Mouse (Mus musculus) neural tube, embryonic 13.5 days (tissue): ENCODE measurements around the gene Noxa1. TPM values are rescaled to one million over a fixed set of nuclear protein-coding genes. Genes with fewer than 3 reads are reported as not detected.

Experiments used
- ATAC-seq: fragments of 200-750 bp; cut with Nextera tagmentation; 2 replicates; pipeline ENCODE4 v1.8.0; 2017; ENCODE audit warnings: low read depth, mild to moderate bottlenecking, moderate TSS enrichment, moderate library complexity
- H3K27ac ChIP-seq: fragments of 300-500 bp; sonication (generic); replicated peaks from 2 replicates; pipeline ENCODE4 v1.5.1; 2015; ENCODE audit warnings: moderate library complexity, mild to moderate bottlenecking, inconsistent platforms
- H3K27me3 ChIP-seq: fragments of 300-500 bp; sonication (generic); 2 replicates; pipeline ENCODE4 v1.6.1; 2015; ENCODE audit warnings: mild to moderate bottlenecking, inconsistent platforms
- H3K36me3 ChIP-seq: fragments of 300-500 bp; sonication (generic); 2 replicates; pipeline ENCODE4 v1.6.1; 2015; ENCODE audit warnings: mild to moderate bottlenecking, inconsistent platforms
- H3K4me1 ChIP-seq: fragments of 300-500 bp; sonication (generic); replicated peaks from 2 replicates; pipeline ENCODE4 v1.6.1; 2015; ENCODE audit warnings: inconsistent platforms
- H3K4me2 ChIP-seq: fragments of 300-500 bp; sonication (generic); 2 replicates; pipeline ENCODE4 v1.6.1; 2015; ENCODE audit warnings: inconsistent platforms, mild to moderate bottlenecking, moderate library complexity
- H3K4me3 ChIP-seq: fragments of 300-500 bp; sonication (generic); 2 replicates; pipeline ENCODE4 v1.5.1; 2015; ENCODE audit warnings: mild to moderate bottlenecking, inconsistent platforms
- H3K9ac ChIP-seq: fragments of 300-500 bp; sonication (generic); 2 replicates; pipeline ENCODE4 v1.6.1; 2015; ENCODE audit warnings: moderate library complexity, mild to moderate bottlenecking, inconsistent platforms
- H3K9me3 ChIP-seq: fragments of 300-500 bp; sonication (generic); 2 replicates; pipeline ENCODE4 v1.6.1; 2016; ENCODE audit warnings: inconsistent platforms
- WGBS: fragments of 180-500 bp; shearing (Covaris S2); methylation state at CpG from one replicate; pipeline ENCODE4 v1.1.7; 2015; 5-methylcytosine and 5-hydroxymethylcytosine counted together
- polyA plus RNA-seq: library from polyadenylated mRNA; unstranded; fragments of >200 nt; fragmentation: Nextera tagmentation; extraction: Ambion mirVana; gene quantifications from 2 replicates; pipeline ENCODE4 v1.2.1, GENCODE M21; 2015

Noxa1 gene
- polyA plus RNA-seq, 1 experiment from 2014 or later, result not detected

DNA sequence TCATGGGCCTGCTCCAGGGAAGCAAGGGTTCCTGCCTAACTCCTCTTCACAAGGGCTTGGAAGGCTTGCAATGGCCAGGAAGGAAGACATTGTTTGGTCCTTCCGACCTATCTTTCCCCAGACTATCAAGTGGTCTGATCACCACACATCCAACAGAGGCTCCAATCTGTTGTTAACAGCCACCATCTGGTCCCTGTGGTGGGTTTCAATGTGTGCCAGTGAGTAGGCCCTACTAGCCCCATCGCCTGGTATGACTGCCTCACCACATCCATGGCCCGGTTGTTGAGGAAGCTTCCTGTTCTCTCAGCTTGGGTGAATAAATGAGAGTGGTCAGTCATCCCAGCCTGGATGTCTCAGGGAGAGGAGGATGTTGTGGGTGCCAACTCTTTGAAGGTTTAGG is 6.3 kb downstream of the Noxa1 start:
- 85% methylated on average over 3 of the region's 3 CpGs for WGBS
- Histone ChIP-seq H3K36me3 (no peaks in the 10 kb centered on the region), H3K4me2 (no peak overlapping the region), H3K9ac (no peak overlapping the region), H3K27me3 (no peaks in the 10 kb centered on the region; the same call in 1 of the 2 replicates), H3K4me3 (no peak overlapping the region), H3K9me3 (no peaks in the 10 kb centered on the region), H3K4me1 (no peaks in the 10 kb centered on the region), H3K27ac (no peak overlapping the region)
- ATAC-seq, result no peak

- Histone ChIP-seq H3K4me1 (no peaks in the 10 kb centered on the region), H3K27ac (no peak overlapping the region), H3K9ac (no peak overlapping the region), H3K36me3 (no peaks in the 10 kb centered on the region), H3K4me2 (no peak overlapping the region), H3K9me3 (no peaks in the 10 kb centered on the region), H3K27me3 (no peaks in the 10 kb centered on the region; the same call in 1 of the 2 replicates), H3K4me3 (no peak overlapping the region)
- WGBS, result 85% methylated on average over 2 of the region's 2 CpGs
- ATAC-seq, result no peak
These were observed 7.1 kb downstream of the Noxa1 start for GRCm38 (mm10) chr2:25087842-25088241.

DNA sequence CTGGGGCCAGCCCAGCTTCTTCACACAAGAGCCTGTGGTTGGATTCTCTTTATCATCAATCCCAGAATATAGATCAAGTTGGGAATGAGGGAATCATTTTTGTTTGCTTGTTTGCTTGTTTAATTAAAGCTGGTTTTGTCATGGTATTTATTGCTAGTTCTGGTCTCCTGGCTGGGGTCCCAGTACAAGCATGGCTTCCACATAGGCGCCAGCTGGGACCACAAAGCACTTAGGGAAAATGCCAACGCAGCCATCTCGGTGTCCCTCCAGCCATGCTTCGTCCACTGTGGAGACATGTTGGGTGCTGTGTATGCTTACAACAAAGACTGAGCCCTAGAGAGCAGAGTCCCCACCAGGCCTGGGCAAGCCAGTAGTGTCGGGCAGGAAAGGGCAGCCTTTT is 9.4 kb downstream of the Noxa1 start:
- no peak for ATAC-seq
- no peak overlapping the region for H3K27ac ChIP-seq
- 86% methylated on average over 5 of the region's 5 CpGs for WGBS
- no peak overlapping the region for H3K4me2 ChIP-seq
- H3K4me3 ChIP-seq, result no peak overlapping the region
- no peaks in the 10 kb centered on the region for H3K4me1 ChIP-seq
- no peaks in the 10 kb centered on the region for H3K9me3 ChIP-seq
- H3K36me3 ChIP-seq, result no peaks in the 10 kb centered on the region
- no peak overlapping the region for H3K9ac ChIP-seq
- no peaks in the 10 kb centered on the region for H3K27me3 ChIP-seq

- Histone ChIP-seq H3K4me2 (no peak overlapping the region), H3K4me3 (no peak overlapping the region), H3K36me3 (no peaks in the 10 kb centered on the region), H3K9me3 (no peaks in the 10 kb centered on the region), H3K27ac (no peak overlapping the region), H3K27me3 (no peaks in the 10 kb centered on the region), H3K4me1 (no peaks in the 10 kb centered on the region), H3K9ac (no peak overlapping the region)
- 84% methylated on average over 3 of the region's 4 CpGs for WGBS
- no peak for ATAC-seq
These were observed 11.3 kb downstream of the Noxa1 start for GRCm38 (mm10) chr2:25083697-25084096.

- Histone ChIP-seq H3K4me3 (no peak within 1 kb of the TSS), H3K9ac (no peak within 1 kb of the TSS), H3K4me2 (no peak within 1 kb of the TSS), H3K9me3 (no peaks in the 10 kb centered on the region), H3K27ac (no peak within 1 kb of the TSS), H3K27me3 (no peaks in the 10 kb centered on the region), H3K36me3 (no peaks in the 10 kb centered on the region), H3K4me1 (no peaks in the 10 kb centered on the region)
- 69% methylated on average over 5 of the region's 5 CpGs for WGBS
- ATAC-seq, result no peak
These were observed 14.9 kb downstream of the Noxa1 start, which contains the start of gene Entpd8 for GRCm38 (mm10) chr2:25080076-25080475. Gene Entpd8 (plus strand): TSS chr2:25080304.

DNA sequence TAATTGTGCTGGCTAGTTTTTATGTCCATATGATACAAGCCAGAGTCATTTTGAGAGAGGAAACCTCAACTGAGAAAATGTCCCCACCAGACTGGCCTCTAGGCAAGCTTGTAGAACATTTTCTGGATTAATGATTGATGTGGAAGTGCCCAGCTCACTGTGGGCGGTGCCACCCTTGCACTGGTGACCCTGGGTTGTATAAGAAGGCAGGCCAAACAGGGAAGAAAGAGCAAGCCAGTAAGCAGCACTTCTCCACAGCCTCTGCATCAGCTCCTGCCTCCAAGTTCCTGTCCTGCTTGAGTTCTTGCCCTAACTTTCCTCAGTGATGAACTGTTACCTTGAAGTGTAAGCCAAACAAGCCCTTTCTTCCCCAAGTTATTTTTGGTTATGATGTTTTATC is 16.0 kb downstream of the Noxa1 start:
- H3K9me3 ChIP-seq, result no peaks in the 10 kb centered on the region
- H3K36me3 ChIP-seq, result no peaks in the 10 kb centered on the region
- no peaks in the 10 kb centered on the region for H3K4me1 ChIP-seq
- WGBS, result 70% methylated on average over 1 of the region's 1 CpGs
- H3K4me2 ChIP-seq, result no peak overlapping the region
- ATAC-seq, result no peak
- no peak overlapping the region for H3K9ac ChIP-seq
- H3K27me3 ChIP-seq, result no peaks in the 10 kb centered on the region
- no peak overlapping the region for H3K27ac ChIP-seq
- H3K4me3 ChIP-seq, result no peak overlapping the region

DNA sequence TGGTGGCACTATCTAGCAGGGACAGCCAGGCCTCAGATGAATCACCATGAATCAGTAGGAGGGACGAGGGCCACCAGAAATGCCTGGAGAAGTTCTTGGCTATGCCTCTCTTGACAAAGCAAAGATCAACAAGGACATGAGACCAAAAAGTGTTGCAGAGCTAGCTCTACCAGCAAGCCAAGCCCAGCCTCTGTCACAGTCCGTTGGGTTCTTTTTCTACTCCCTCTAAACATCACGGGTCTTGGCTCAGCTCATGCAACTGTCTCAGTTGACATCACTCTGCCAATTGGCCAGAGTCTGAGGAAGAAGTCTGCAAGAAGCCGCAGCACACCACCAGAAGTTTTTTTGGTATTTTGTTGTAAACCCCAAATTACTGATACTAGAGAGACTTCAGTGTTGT is 19.4 kb downstream of the Noxa1 start:
- H3K4me2 ChIP-seq, result no peak overlapping the region
- no peaks in the 10 kb centered on the region for H3K27me3 ChIP-seq
- 73% methylated on average over 4 of the region's 4 CpGs for WGBS
- no peak overlapping the region for H3K27ac ChIP-seq
- no peak overlapping the region for H3K9ac ChIP-seq
- H3K36me3 ChIP-seq, result no peaks in the 10 kb centered on the region
- ATAC-seq, result no peak
- H3K9me3 ChIP-seq, result no peaks in the 10 kb centered on the region
- no peak overlapping the region for H3K4me3 ChIP-seq
- H3K4me1 ChIP-seq, result no peaks in the 10 kb centered on the region

DNA sequence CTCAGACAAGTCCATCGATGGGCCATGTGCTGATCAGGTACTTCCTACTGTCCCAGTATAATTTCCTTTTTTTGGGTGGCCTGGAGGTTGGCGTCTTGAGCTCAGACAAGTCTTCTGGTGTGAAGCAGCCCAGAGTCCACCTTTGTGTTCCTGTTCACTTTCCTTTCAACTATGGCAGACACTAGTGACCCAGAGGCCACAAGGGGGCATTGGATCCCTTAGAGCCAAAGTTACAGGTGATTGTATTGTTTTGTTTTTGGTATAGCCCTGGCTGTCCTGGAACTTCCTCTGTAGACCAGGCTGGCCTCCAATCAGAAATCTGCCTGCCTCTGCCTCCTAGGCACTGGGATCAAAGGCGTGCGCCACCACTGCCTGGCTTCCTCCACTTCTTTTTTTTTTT is 22.6 kb downstream of the Noxa1 start:
- Histone ChIP-seq H3K9ac (no peak overlapping the region), H3K27ac (no peak overlapping the region), H3K9me3 (no peaks in the 10 kb centered on the region), H3K27me3 (no peaks in the 10 kb centered on the region), H3K36me3 (no peaks in the 10 kb centered on the region), H3K4me1 (no peaks in the 10 kb centered on the region), H3K4me3 (no peak overlapping the region), H3K4me2 (no peak overlapping the region)
- ATAC-seq, result no peak
- WGBS, result 95% methylated on average over 4 of the region's 4 CpGs

DNA sequence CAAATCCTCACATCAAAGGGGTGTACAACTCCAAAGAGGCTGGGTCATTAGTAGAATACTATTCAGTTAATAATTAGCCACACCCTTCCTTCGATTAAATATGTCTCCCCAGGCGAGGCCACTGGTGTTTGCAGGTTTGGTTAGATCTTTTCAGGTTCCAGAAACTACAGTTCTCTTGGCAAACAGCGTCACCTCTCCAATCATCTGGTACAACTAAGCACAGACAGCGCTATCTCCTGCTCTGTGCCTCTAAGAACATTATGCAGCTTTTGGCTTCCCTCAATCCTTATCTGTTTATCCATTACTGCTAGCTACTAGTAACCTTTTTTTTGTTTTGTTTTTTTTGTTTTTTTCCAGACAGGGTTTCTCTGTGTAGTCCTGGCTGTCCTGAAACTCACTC is 25.4 kb downstream of the Noxa1 start:
- Histone ChIP-seq H3K9ac (no peak overlapping the region), H3K9me3 (no peaks in the 10 kb centered on the region), H3K4me3 (no peak overlapping the region), H3K4me2 (no peak overlapping the region), H3K27me3 (no peaks in the 10 kb centered on the region), H3K36me3 (no peaks in the 10 kb centered on the region), H3K27ac (no peak overlapping the region), H3K4me1 (no peaks in the 10 kb centered on the region)
- ATAC-seq, result no peak
- WGBS, result 78% methylated on average over 4 of the region's 4 CpGs

GRCm38 (mm10) chr2:25066552-25066951 is 28.4 kb downstream of the Noxa1 start:
- no peak overlapping the region for H3K4me2 ChIP-seq
- no peaks in the 10 kb centered on the region for H3K27me3 ChIP-seq
- H3K4me3 ChIP-seq, result no peak overlapping the region

GRCm38 (mm10) chr2:25065537-25065936 is 29.4 kb downstream of the Noxa1 start:
- Histone ChIP-seq H3K4me3 (no peak overlapping the region), H3K9me3 (no peaks in the 10 kb centered on the region)
- no peak for ATAC-seq

More at GRCm38 (mm10) chr2:25066552-25066951, 28.4 kb downstream of the Noxa1 start:
- Histone ChIP-seq H3K4me1 (no peaks in the 10 kb centered on the region), H3K27ac (no peak overlapping the region), H3K36me3 (peaks cover 20% of the 10 kb centered on the region), H3K9me3 (no peaks in the 10 kb centered on the region), H3K9ac (no peak overlapping the region)
- 80% methylated on average over 4 of the region's 4 CpGs for WGBS
- no peak for ATAC-seq

GRCm38 (mm10) chr2:25064285-25064684 is 30.7 kb downstream of the Noxa1 start:
- ATAC-seq, result no peak
- no peak overlapping the region for H3K27ac ChIP-seq
- no peak overlapping the region for H3K9ac ChIP-seq
- no peaks in the 10 kb centered on the region for H3K27me3 ChIP-seq
- peaks cover 42% of the 10 kb centered on the region for H3K36me3 ChIP-seq
- H3K4me2 ChIP-seq, result no peak overlapping the region
- H3K9me3 ChIP-seq, result no peaks in the 10 kb centered on the region
- H3K4me1 ChIP-seq, result no peaks in the 10 kb centered on the region
- H3K4me3 ChIP-seq, result no peak overlapping the region
- WGBS, result 92% methylated on average over 1 of the region's 1 CpGs

More at GRCm38 (mm10) chr2:25065537-25065936, 29.4 kb downstream of the Noxa1 start:
- H3K4me1 ChIP-seq, result no peaks in the 10 kb centered on the region
- H3K27me3 ChIP-seq, result no peaks in the 10 kb centered on the region
- no peak overlapping the region for H3K4me2 ChIP-seq
- peaks cover 30% of the 10 kb centered on the region for H3K36me3 ChIP-seq
- no peak overlapping the region for H3K9ac ChIP-seq
- H3K27ac ChIP-seq, result no peak overlapping the region

GRCm38 (mm10) chr2:25063523-25063922 is 31.4 kb downstream of the Noxa1 start:
- no peak for ATAC-seq
- WGBS, result 92% methylated on average over 5 of the region's 5 CpGs
- H3K4me2 ChIP-seq, result no peak overlapping the region

More at GRCm38 (mm10) chr2:25063523-25063922, 31.4 kb downstream of the Noxa1 start:
- no peaks in the 10 kb centered on the region for H3K9me3 ChIP-seq
- H3K27ac ChIP-seq, result no peak overlapping the region
- H3K9ac ChIP-seq, result no peak overlapping the region
- no peaks in the 10 kb centered on the region for H3K4me1 ChIP-seq
- no peaks in the 10 kb centered on the region for H3K27me3 ChIP-seq
- peaks cover 49% of the 10 kb centered on the region for H3K36me3 ChIP-seq
- no peak overlapping the region for H3K4me3 ChIP-seq
